Mouse (Mus musculus): ENCODE data around the gene Tmem251.

- no peak for TF ChIP-seq CTCF (IDR thresholded peaks at IDR 0.05; ENCODE audit: control insufficient read depth, insufficient read depth, low read length)
- no peak for TF ChIP-seq POLR2A (IDR thresholded peaks at IDR 0.05; ENCODE audit: borderline replicate concordance, control insufficient read depth, low read depth, low read length)
Measured at GRCm38 (mm10) chr12:102703111-102703412, 40.5 kb upstream of the Tmem251 start.
